In the genomic region with DNA sequence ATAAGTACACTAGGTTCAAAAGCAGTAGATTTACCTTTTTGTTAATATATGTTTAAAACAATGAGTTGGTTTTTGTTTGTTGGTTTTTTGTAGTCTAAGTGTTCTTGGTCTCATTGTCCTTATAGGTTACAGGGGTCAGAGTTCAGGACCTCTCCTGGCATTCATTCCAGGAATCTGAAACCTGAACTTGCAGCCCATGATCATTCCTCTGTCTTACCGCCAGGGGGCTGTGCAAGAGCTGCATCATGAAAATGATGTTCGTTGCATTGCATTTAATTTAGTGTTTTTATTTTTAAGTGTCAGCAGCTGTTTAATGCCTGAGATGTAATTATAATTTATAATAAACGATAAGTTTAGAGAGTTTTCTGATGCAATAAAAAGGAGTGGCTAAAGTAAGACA, we compare ENCODE assay signal across 10 mouse cellular contexts. TPM values are rescaled to one million over a fixed set of nuclear protein-coding genes. Genes with fewer than 3 reads are reported as not detected.
DNase-seq lines count a peak whose midpoint lies in the region; ATAC-seq and TF ChIP-seq lines count a peak whose summit lies in the region.
"Had no signal": no experiment of that assay in that cellular context is flagged by ENCODE, and none has a peak within 500 bp of the region (broad histone marks: within the 10 kb centered on the region; RNA-seq: fewer than 3 reads in every experiment).

No protein-coding gene starts in this region.

- TF ChIP-seq POLR2A in lung, adult 2 months (IDR thresholded peaks at IDR 0.05; ENCODE audit: borderline replicate concordance, extremely low read depth, low read depth, low read length) = no peak

- 26% methylated on average over 3 of the region's 3 CpGs for WGBS in lung, adult 2 months

- DNase-seq in cerebellum, postnatal 14 days = peak; percentile 48 to 49
- no peak for DNase-seq in cerebellum, postnatal 4 days (ENCODE audit: low spot score in 2 of 2)
- DNase-seq in lung, adult 2 months = no peak
- DNase-seq in lung, postnatal 4 days = no peak
- DNase-seq in embryo, embryonic 11.5 days (ENCODE audit: low read depth, low spot score) = peak; percentile 3
- DNase-seq in retina, postnatal 1 day = peak; percentile 47
- DNase-seq in cerebellum, postnatal 36 days = no peak

- no peak overlapping the region for H3K4me3 ChIP-seq in lung, adult 2 months (replicated peaks; ENCODE audit: extremely low read depth, low read depth, low read length)
- H3K4me3 ChIP-seq: heart, embryonic 15.5 days; midbrain, embryonic 12.5 days had no signal

- H3K4me1 ChIP-seq in lung, adult 2 months (ENCODE audit: control insufficient read depth, insufficient read depth, low read length) = no peaks in the 10 kb centered on the region
- H3K4me1 ChIP-seq: heart, embryonic 15.5 days had no signal

- TF ChIP-seq CTCF in lung, adult 2 months (IDR thresholded peaks at IDR 0.05; ENCODE audit: insufficient read depth, low read length) = peak; percentile 58

- no peak for ATAC-seq in erythroblast, adult 5-6 weeks (replicated peaks; ENCODE audit: low FRiP score, poor library complexity, severe bottlenecking)

RNA-seq across cellular contexts. Expression of a gene that starts 40.1 kb away (rescaled TPM):
- polyA plus RNA-seq in lung, adult 2 months (2012; rRNA removed) = 11.5 and 13.2 TPM in 2 replicates
- not detected in 2 replicates for total RNA-seq in erythroblast, adult 5-6 weeks (2015; ENCODE audit: low replicate concordance)
- total RNA-seq in erythroblast, adult 5-6 weeks (2017; ENCODE audit: low replicate concordance) = not detected in 2 replicates

RNA-seq across cellular contexts. Expression of a gene that starts 52.3 kb away (rescaled TPM):
- polyA plus RNA-seq in lung, adult 2 months (2012; rRNA removed) = not detected in 2 replicates
- total RNA-seq in erythroblast, adult 5-6 weeks (2015; ENCODE audit: low replicate concordance) = not detected in 2 replicates
- not detected in 2 replicates for total RNA-seq in erythroblast, adult 5-6 weeks (2017; ENCODE audit: low replicate concordance)
- polyA plus RNA-seq: heart, embryonic 15.5 days; midbrain, embryonic 12.5 days had no signal

Comparison
In these comparisons a context has a peak if more than half of its experiments do, and no peak if none do; other contexts are left out.
1. DNase-seq: peak in cerebellum, postnatal 14 days (2 of 2), embryo, embryonic 11.5 days (single experiment) and retina, postnatal 1 day (single experiment); none in cerebellum, postnatal 4 days (0 of 2), lung, adult 2 months (single experiment), lung, postnatal 4 days (0 of 2) and cerebellum, postnatal 36 days (0 of 2).